Mouse (Mus musculus) embryonic fibroblast, embryonic 13.5 days (primary cell): ENCODE data around the gene Ccdc152.

Experiments
- CTCF ChIP-seq: IDR thresholded peaks from 2 replicates; pipeline ENCODE4 v1.5.1; 2011; ENCODE audit warnings: mild to moderate bottlenecking, control low read depth, low read length, moderate library complexity, borderline replicate concordance; ENCODE audit not compliant: insufficient read depth
- POLR2A ChIP-seq: IDR thresholded peaks from 2 replicates; pipeline ENCODE4 v1.6.1; 2011; ENCODE audit warnings: low read depth, mild to moderate bottlenecking, control low read depth, low read length, moderate library complexity

- TF ChIP-seq POLR2A (no peak), CTCF (no peak)
Measured at GRCm38 (mm10) chr15:3269496-3269895, 33.8 kb downstream of the Ccdc152 start.
